Mouse (Mus musculus) lung, postnatal 10 days (tissue): ENCODE data around the gene Pdgfra.
A peak's percentile ranks its signal among the peaks of the same experiment; 100 is the strongest.

ENCODE experiments used
- DNase-seq: peaks from one replicate; pipeline ENCODE4 v3.0.0; 2021

The Pdgfra gene

GRCm38 (mm10) chr5:75155741-75156553 is 3.9 kb downstream of the Pdgfra start:
- peak; percentile 91 for DNase-seq

GRCm38 (mm10) chr5:75156554-75157036 is 4.5 kb downstream of the Pdgfra start:
- DNase-seq: peak; percentile 48

GRCm38 (mm10) chr5:75157038-75157437 is 4.9 kb downstream of the Pdgfra start:
- DNase-seq: peak; percentile 83

GRCm38 (mm10) chr5:75160530-75161170 is 8.6 kb downstream of the Pdgfra start:
- no peak for DNase-seq

- DNase-seq: no peak
Observed at GRCm38 (mm10) chr5:75161586-75161985, 9.5 kb downstream of the Pdgfra start.

DNA sequence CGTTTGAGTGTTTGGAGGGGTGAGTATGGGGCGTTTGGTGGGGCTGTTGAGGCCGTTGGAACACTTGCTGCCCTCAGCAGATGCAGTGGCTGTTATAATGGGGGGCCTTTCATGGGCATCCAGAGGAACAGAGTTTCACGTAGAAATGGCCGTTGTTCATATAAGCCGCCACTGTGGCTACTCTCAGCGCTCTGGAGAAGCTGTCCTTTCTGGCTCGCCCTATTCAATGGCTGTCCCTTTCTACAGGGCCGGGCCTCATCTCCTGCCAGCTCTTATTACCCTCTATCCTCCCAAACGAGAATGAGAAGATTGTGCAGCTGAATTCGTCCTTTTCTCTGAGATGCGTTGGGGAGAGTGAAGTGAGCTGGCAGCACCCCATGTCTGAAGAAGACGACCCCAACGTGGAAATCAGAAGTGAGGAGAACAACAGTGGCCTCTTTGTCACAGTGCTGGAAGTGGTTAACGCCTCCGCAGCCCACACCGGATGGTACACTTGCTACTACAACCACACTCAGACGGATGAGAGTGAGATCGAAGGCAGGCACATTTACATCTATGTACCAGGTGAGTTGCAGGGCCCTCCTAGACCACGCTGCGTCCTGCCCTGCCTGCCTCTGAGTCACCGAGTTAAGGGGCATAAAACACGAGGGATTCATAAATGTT is 11.3 kb downstream of the Pdgfra start:
- no peak for DNase-seq

- DNase-seq: peak; percentile 46
Observed at GRCm38 (mm10) chr5:75164688-75165087, 12.6 kb downstream of the Pdgfra start.

DNA sequence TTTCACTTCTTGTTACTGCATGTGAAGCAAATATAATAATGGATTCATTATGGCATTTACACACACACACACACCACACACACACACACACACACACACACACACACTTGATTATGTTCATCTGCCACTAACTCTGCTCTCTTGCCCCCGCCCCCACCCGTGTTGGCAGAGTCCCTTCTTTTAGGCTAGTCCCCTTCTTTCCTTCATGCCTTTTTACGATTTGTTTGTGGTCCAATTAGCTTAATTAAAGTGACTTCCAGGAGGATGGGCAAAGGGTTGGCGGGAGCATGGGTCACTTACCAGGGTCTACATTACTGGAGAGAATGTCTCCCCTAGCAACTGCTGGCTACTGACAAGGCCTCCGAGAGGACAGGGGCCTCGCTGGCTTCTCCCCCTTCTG is 17.7 kb downstream of the Pdgfra start:
- no peak for DNase-seq

DNA sequence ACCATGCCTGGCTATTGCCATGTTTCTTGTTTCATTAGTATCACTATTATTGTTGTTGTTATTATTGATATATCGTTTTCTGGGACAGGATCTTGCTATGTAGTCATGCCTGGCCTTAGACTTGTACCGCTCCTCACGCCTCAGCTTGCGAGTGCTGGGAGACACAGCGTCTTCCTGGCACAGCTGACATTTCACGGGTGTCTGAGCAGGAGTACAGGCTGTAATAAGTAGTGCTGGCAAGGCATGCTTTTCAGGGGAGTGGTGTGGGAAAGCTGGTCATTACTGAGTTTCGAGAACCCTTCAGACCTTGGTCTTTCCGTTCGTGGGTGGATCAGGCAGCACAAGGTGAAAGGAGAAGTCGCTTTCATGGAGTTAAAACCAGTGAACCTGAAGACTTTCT is 19.8 kb downstream of the Pdgfra start:
- DNase-seq: no peak

DNA sequence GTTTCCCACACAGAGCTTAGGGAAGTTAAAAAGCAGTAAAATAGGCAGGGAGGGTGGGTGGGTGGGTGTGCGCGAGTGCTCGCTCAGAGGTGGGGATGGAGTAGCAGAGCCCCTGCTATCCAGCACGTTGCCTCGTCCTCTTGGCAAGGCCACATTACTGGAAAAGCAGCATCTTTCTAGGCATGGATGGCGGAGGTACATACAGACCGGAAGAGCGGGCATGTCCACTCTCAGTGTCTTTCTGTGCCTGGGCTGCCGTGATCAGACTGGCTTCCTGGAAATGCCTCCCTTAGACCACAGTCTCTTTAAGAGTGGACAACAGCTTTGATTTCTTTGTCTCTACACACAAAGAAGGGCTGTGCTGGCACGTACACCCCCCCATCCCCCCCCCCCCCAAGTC is 27.2 kb downstream of the Pdgfra start:
- DNase-seq: no peak

DNA sequence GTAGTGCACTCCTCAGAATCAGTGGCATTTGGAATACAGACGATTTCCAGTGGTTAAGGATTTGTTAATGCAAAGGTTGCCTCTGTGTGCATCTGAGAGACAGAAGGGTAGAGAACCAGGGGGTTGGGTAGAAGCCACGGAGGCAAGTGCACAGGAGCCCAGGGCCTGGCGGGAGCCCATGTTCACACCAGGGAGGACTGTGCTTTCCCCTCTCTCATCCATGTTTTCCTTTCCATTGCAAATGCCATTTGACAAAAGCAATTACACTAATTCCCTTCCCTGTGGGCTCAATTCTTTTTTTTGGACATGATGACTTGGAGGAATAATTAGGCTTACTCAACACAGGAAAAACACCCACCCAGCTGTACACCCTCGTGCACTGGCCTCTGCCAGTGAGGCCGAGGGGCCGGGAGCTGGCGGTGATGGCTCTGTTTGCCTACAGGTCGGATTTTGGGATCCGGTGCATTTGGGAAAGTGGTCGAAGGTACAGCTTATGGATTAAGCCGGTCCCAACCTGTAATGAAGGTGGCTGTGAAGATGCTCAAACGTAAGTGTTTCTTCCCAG is 27.7 kb downstream of the Pdgfra start:
- no peak for DNase-seq

DNA sequence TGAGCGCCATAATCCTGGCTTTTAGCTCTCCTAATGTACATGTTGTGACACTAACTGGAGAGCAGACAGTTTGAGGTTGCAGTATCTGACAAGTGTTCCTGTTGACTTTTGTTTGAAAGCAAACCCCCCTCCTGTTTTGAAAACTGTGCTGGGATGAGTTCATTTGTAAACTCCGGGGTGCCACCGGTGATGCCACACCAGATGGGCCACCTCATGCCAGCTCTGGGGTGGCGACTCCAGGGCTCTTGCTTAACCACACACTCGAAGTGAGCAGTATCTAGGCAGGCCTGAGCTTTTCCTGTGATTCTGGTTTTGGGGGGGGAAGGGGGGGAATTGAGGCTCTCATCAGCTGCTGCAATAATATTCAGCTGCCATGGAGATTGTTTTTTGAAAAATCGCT is 31.6 kb downstream of the Pdgfra start:
- no peak for DNase-seq

DNA sequence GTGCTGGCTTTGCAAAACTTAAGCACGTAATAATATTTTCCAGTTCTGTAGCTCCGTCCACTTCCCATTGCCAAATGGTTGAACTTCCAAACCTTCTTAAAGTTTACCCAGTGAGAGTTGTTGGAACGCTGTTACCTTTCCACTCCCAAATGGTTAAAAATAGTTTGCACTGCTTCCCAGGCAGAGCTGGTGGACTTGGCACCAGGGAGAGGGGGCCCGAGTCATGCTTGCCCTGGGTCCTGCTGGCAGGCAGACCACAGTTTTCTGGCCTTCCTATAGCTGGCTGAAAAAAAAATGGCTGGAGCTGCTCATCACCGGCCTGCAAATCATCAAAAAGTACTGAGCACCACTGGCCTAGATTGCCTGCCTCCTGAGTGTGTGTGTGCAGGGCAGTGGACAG is 32.0 kb downstream of the Pdgfra start:
- no peak for DNase-seq

- DNase-seq: no peak
Observed at GRCm38 (mm10) chr5:75184693-75185235, 32.7 kb downstream of the Pdgfra start.

DNA sequence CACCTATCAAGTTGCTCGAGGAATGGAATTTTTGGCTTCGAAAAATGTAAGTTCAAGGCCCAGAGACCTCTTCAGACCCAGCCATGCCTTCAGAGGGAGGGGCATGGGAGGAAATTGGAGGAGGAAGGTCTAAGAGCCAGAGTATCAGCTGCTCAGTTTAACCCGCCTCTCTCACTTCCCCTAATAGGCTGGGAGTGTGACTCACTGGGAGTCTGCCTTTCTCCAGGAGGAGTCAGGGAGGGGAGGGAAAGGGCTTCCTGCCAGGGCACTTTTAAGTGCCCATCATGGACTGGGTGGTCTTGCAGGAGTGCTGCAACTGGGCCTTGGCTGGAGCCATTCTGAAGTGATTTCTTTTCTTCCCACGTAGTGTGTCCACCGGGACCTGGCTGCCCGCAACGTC is 33.5 kb downstream of the Pdgfra start:
- peak; percentile 42 for DNase-seq

- no peak for DNase-seq
Observed at GRCm38 (mm10) chr5:75189319-75189987, 37.4 kb downstream of the Pdgfra start.

- DNase-seq: no peak
Observed at GRCm38 (mm10) chr5:75193107-75193506, 41.0 kb downstream of the Pdgfra start.

GRCm38 (mm10) chr5:75198413-75198812 is 46.3 kb downstream of the Pdgfra start:
- DNase-seq: no peak

- DNase-seq: no peak
Observed at GRCm38 (mm10) chr5:75199698-75200365, 47.7 kb downstream of the Pdgfra start.

GRCm38 (mm10) chr5:75200366-75200724 is 48.3 kb downstream of the Pdgfra start:
- DNase-seq: no peak

DNA sequence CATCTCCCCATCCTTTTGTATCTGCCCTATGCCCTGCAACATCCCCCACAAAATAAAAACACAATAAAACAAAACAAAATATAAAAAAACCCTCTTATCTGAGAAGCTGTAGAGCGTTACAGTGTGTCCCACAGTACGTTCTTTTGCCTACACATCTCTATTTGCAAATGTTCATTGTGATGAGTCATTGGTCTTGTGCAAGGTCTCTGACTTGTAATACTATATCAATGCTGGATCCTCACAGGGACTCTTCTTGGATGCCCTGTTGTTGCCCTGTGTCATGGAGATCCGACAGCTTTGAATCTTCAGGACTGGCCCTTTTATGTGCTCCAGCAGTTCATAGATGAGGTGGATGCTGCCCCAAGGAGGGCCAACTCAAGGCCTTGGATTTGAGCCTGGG is 55.8 kb downstream of the Pdgfra start:
- no peak for DNase-seq

GRCm38 (mm10) chr5:75209966-75210365 is 57.9 kb downstream of the Pdgfra start:
- peak; percentile 73 for DNase-seq
